Mouse (Mus musculus): ENCODE results near the gene Cep19.

GRCm38 (mm10) chr16:32113541-32114218 lies 14.1 kb downstream of the Cep19 start:
- TF ChIP-seq CTCF (IDR thresholded peaks at IDR 0.05; ENCODE audit: low read depth): no peak
- TF ChIP-seq EP300 (IDR thresholded peaks at IDR 0.05; ENCODE audit: low read depth): peak; percentile 39; the same call in 1 of the 2 replicates
